Comparison of ENCODE assay signal across 8 mouse cellular contexts in the genomic region with DNA sequence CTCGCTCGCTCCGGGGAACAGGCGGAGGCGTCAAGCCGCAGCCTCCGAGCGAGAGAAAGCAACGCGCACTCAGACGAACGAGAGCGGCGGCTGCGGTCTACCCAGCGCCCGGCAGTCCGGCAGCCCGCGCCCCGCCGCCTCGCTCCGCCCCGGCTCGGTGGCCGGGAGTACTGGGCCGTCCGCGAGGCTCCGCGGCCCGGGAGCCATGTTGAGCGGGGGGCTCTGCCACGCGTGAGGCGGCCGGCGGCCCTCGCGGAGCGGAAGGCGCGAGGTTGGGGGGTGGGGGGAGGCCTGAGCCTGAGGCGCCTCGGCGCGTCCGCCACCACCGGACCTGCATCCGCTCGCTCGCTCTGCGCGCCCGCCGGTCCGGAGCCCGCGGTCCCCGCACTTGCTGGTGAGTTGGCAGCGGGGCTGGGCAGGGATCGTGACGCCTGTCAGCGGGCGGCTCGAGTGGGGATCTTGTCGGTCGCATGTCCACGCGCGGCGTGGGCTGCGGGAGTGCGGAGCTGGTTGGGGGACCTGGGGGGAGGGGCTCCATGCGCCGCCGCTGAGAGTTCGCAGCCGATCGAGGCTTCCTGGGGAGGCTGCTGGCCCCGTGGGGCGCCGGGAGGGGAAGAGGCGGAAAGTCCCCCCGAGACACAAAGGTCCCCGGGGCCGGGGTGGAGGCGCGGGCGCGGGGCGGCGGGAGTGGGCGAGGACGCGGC. TPM values are rescaled to one million over a fixed set of nuclear protein-coding genes. Genes with fewer than 3 reads are reported as not detected.
DNase-seq lines count a peak whose midpoint lies in the region; ATAC-seq and TF ChIP-seq lines count a peak whose summit lies in the region.

A gene (plus strand): TSS at position 69 of the 704 bp plus-strand sequence.

- under 1% methylated on average over 82 of the region's 97 CpGs for WGBS in forebrain, embryonic 16.5 days
- 0% methylated on average over 88 of the region's 97 CpGs for WGBS in lung, embryonic 14.5 days

- no peak; the same call in 1 of the 2 replicates for TF ChIP-seq CTCF in layer of hippocampus, adult 2 months (conservative IDR thresholded peaks at IDR 0.05)
- TF ChIP-seq CTCF in lung, embryonic 14.5 days (IDR thresholded peaks at IDR 0.05; ENCODE audit: low read depth): no peak

- peak within 1 kb of the TSS; percentile 100 for H3K27ac ChIP-seq in forebrain, embryonic 16.5 days (ENCODE audit: low read length)
- peak within 1 kb of the TSS; percentile 100 for H3K27ac ChIP-seq in layer of hippocampus, adult 2 months
- H3K27ac ChIP-seq in lung, embryonic 14.5 days (ENCODE audit: low read depth): peak within 1 kb of the TSS; percentile 100

- peak within 1 kb of the TSS; percentile 90 for H3K4me3 ChIP-seq in forebrain, embryonic 16.5 days (replicated peaks; ENCODE audit: low read length)
- peak within 1 kb of the TSS; percentile 92 for H3K4me3 ChIP-seq in layer of hippocampus, adult 2 months
- H3K4me3 ChIP-seq in lung, embryonic 14.5 days (ENCODE audit: low read depth, low read length): peak within 1 kb of the TSS; percentile 96

- peaks cover 27% of the 10 kb centered on the region for H3K4me1 ChIP-seq in forebrain, embryonic 16.5 days (replicated peaks; ENCODE audit: control insufficient read depth, insufficient read depth, low read length)
- 0 out of 2 replicates have a peak, but pooled peaks cover 9% of the 10 kb centered on the region for H3K4me1 ChIP-seq in lung, embryonic 14.5 days (ENCODE audit: insufficient read depth)

- no peaks in the 10 kb centered on the region for H3K27me3 ChIP-seq in forebrain, embryonic 16.5 days (replicated peaks; ENCODE audit: control insufficient read depth, insufficient read depth, low read length)
- H3K27me3 ChIP-seq in lung, embryonic 14.5 days (ENCODE audit: insufficient read depth, low read length): no peaks in the 10 kb centered on the region

- no peaks in the 10 kb centered on the region for H3K36me3 ChIP-seq in forebrain, embryonic 16.5 days (ENCODE audit: control insufficient read depth, insufficient read depth)
- H3K36me3 ChIP-seq in lung, embryonic 14.5 days (ENCODE audit: insufficient read depth): no peaks in the 10 kb centered on the region

- intact Hi-C loops in heart, postnatal 25 days (cut with DNase I): loop anchor here (2.0 to 5.0 kb wide), 5 partner anchors 41 to 311 kb away; no protein-coding TSS in a partner anchor

- peak within 1 kb of the TSS; percentile 78 for H3K4me2 ChIP-seq in forebrain, embryonic 16.5 days (ENCODE audit: low read length)
- H3K4me2 ChIP-seq in lung, embryonic 14.5 days: peak within 1 kb of the TSS; percentile 83

- H3K9ac ChIP-seq in forebrain, embryonic 16.5 days (replicated peaks; ENCODE audit: low read depth, low read length): peak within 1 kb of the TSS; percentile 98
- H3K9ac ChIP-seq in lung, embryonic 14.5 days: peak within 1 kb of the TSS; percentile 99

- H3K9me3 ChIP-seq in forebrain, embryonic 16.5 days (ENCODE audit: control insufficient read depth, low read length): no peaks in the 10 kb centered on the region
- no peaks in the 10 kb centered on the region for H3K9me3 ChIP-seq in lung, embryonic 14.5 days (ENCODE audit: low read depth, low read length)

- peak; percentile 37 for ATAC-seq in CD4-positive, CD25-positive, alpha-beta regulatory T cell, adult 4 months
- ATAC-seq in forebrain, embryonic 16.5 days: peak; percentile 75
- ATAC-seq in lung, embryonic 14.5 days (ENCODE audit: insufficient read depth): peak; percentile 67
- peak; percentile 15 for ATAC-seq in neutrophil, adult 5-6 weeks (ENCODE audit: extremely low read depth, insufficient number of reproducible peaks, low FRiP score, poor library complexity, severe bottlenecking)

- DNase-seq in cerebellum, adult 11 months: peak; percentile 73
- peak; percentile 62 for DNase-seq in heart, postnatal 25 days (ENCODE audit: low spot score)
- DNase-seq in layer of hippocampus, adult 2 months (ENCODE audit: low spot score in 2 of 2): peak in 1 of 2 experiments; percentile 56
- no peak for DNase-seq in lung, embryonic 14.5 days
- peak; percentile 70 for DNase-seq in thymus, postnatal 0 days (ENCODE audit: low spot score)

RNA-seq across cellular contexts. Expression of the gene that starts here (rescaled TPM):
- polyA plus RNA-seq in CD4-positive, CD25-positive, alpha-beta regulatory T cell, adult 4 months (2017; shearing (Covaris generic)): 10 to 100 TPM; 42.2 to 62.3 TPM
- 49.9 and 53.6 TPM in 2 replicates for polyA plus RNA-seq in forebrain, embryonic 16.5 days (2015; fragmentation: Nextera tagmentation; extraction: Ambion mirVana)
- 10 to 100 TPM; 16.2 to 19.7 TPM for total RNA-seq in heart, postnatal 25 days (2021)
- 100 to 1,000 TPM; 206 to 219 TPM for total RNA-seq in layer of hippocampus, adult 2 months (2021)
- polyA plus RNA-seq in lung, embryonic 14.5 days (2014; fragmentation: Nextera tagmentation; extraction: Ambion mirVana): 25.3 and 25.9 TPM in 2 replicates
- 122 and 126 TPM in 2 replicates for total RNA-seq in neutrophil, adult 5-6 weeks (2017)
- polyA plus RNA-seq in thymus, postnatal 0 days (2015; fragmentation: Nextera tagmentation; extraction: Ambion mirVana): 46.3 and 55.3 TPM in 2 replicates

Comparison
In these comparisons a context has a peak if more than half of its experiments do, and no peak if none do; other contexts are left out.
1. ATAC-seq: peak in every context shown above with its lines; median percentile 75 in forebrain, embryonic 16.5 days; 67 in lung, embryonic 14.5 days; 37 in CD4-positive, CD25-positive, alpha-beta regulatory T cell, adult 4 months; 15 in neutrophil, adult 5-6 weeks.